Mouse (Mus musculus) gastrocnemius, postnatal 4 days (tissue): Measurements from ENCODE around the gene Emsy. TPM values are rescaled to one million over a fixed set of nuclear protein-coding genes. Genes with fewer than 3 reads are reported as not detected.
A peak's percentile ranks its signal among the peaks of the same experiment; 100 is the strongest.

ENCODE experiments used
- DNase-seq, 2 experiments: peaks; one replicate each; pipeline ENCODE4 v3.0.0; 2021 to 2022; ENCODE audit warnings: low spot score in 2 of 2, mixed read lengths in 2 of 2
- total RNA-seq, 2 experiments: library from RNA; stranded (reverse); gene quantifications; 2 replicates each; pipeline ENCODE4 v1.2.3; 2021

The Emsy gene
- total RNA-seq, 2 experiments from 2014 or later: 30.4 to 36.9 TPM

DNA sequence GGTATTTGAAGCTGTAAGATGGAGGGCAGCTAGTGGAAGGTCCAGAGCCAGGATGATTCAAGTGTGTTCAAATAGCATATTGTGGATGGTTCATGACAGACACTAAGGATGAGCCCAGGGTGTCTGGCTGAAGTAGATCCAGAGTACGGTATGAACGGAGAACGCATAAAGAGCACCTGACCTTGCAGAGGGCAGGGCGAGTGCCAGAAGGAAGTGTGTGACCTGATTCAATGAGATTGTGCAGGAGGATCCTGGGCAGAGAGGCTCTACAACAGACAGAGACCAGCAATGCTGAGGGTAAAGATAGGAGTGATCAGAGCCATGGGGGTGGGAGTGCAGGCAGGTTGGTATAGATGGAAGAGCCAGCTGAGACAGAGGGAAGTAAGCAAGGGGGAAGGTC, 14.2 kb upstream of the Emsy start:
- DNase-seq: no peak

DNA sequence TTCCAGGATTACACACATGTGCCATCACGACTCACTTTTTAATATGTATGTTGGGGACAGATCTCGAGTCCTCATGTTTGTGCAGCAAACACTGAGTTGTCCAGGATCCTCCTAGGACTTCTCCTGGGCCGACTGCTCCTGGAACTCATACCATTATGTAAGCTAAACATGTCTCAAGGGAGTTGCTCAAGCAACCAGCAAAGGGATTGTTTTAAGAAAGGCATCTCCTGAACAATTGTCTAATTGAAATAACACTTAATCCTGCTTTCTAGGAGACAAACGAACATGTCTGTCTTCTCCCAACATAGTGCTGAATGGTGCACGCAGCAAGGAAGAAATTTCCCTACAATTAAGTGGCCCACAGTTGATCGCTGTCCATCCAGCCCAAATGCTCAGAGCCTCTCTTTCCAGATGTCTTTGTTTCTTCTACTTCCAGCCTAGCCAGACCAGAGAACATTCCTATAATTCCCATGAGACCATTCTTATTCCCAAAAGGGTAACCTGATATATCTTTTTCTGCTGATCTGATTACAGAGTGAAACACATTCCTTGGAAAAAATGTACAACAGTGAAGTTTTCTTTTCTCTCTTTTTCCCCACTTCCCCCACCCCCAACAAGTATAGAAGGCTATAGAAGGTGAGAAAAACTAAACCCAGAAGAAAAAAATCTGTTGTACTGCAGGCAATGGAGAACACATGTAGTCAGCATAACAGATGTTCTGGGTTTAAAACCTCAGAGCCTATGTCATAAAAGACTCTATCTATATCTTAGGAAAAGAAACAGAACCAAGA, 11.6 kb upstream of the Emsy start:
- no peak for DNase-seq

DNA sequence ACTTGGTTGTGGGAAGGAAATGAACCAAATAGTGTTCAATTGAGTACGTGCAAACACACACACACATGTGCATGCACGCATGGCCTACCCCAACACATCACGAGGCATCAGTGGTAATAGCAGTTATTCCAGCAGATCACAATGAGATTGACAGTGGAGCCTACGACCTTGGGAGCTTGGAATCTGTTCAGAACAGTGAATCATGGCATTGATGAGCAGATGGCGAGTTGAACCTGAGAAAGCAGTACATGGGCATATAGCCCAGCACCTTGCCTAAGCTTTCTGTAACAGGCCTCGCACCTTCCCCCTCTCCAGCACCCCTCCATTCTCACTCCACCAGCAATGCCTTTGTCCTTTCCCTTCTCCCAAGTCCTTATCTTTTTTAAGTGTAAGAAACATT, 9.1 kb upstream of the Emsy start:
- no peak for DNase-seq

DNA sequence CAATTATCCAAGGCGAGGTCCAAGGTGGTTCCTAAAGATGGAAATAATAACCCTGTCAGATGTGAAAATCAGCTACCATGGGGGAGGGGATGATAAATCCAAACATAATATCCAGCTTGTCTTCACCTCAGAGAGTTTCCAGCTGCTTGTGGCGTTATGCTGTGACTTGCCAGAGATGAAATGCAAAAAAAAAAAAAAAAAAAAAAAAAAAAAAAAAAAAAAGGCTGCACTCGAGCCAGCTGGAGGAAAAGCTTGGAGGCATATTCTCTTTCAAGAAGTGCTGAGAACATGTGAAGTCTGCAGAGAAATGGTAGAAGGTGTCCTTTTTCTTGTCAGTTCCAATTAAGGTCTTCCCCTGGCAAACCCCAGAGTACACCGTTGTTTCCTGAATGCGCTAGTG, 8.6 kb upstream of the Emsy start:
- no peak for DNase-seq

DNA sequence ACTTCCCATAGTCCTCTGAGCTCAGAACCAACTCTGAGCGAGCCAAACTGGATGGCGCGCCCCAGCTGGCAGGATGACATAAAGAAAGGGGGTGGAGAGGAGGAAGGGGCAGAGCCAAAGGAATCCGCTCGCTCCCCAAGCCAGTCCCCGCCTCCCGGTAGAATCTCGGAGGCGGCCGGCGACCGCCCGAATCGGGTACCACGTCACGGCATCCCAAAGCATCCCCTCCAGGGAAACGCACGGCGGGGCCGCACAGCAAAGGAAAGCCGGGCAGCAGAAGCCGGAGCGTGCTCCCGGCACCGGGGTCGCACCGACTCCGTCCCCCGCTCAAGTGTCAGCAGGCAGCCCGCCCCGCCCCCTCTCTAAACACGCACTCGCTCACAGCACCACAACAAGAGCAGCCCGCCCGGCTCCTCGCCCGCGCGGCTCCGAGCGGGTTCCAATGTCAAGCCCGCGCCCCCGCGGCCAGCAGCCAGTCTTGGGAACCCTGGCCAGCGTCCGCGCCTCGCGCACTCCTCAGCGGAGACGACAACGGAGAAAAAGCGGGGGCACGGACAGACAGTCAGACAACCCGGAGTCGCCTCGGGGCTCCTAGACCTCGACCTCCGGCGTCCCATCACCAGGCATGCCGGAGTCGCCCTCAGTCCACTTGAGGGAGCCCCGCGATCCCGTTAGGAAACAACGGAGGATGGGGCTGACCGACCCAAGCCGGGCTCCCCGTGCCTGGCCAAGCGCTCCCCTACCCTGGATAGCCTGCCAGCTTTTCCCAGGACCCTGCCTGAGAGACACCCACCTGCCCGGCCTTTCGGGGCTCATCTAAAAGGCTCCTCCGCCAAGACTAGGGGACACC, 677 bp downstream of the Emsy start:
- peak; percentile 64 to 83 for DNase-seq

DNA sequence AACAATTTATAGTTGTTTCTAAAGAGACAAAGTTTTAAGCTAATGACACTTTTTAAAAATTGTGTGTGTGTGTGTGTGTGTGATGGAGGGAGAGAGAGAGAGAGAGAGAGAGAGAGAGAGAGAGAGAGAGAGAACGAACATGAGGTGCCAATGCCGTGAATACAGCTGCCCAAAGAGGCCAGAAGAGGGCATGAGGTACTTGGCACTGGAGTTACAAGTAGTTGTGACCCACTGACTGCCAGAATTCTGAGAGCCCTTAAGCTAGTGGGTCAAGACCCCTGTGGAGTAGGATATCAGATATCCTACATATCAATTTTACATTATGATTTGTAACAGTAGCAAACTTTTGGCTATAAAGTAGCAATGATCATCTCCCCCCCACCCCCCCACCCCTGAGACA, 4.9 kb downstream of the Emsy start:
- no peak for DNase-seq

DNA sequence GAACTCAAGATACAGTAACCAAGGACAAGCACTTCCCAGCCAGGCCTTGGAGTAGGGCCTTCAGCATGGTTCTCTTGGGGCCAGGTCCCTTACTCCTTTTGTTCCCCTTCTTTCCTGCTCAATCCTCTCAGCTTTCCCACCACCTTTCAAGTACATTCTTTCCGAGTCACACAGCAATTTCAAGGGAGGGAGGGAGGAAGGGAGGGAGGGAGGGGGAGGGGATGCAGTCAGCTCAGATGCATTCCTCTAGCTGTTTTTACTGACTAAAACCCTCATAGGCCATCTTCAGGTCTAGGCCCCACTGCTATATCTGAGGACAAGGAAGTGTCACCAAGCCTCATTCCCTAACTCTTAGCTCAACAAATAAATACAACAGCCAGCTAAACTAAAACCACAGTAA, 12.3 kb downstream of the Emsy start:
- DNase-seq: no peak

DNA sequence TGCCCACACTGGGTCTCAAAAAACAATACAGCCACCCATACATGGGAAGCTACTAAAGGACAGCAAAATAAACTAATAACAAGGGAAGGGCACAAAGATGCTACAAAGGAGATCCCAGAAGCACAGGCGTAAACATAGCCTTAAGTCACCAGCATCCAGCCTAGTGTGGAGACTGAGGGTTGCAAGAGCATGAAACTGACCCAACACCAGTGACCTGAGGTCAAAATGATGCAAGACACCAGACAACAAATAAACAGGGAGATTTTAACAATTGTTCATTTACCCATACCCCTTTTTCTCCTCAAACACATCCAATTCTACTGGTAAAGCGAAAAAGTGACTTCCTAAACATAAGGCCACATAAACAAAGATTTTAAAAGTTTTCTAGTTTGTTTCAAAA, 20.0 kb downstream of the Emsy start:
- no peak for DNase-seq

DNA sequence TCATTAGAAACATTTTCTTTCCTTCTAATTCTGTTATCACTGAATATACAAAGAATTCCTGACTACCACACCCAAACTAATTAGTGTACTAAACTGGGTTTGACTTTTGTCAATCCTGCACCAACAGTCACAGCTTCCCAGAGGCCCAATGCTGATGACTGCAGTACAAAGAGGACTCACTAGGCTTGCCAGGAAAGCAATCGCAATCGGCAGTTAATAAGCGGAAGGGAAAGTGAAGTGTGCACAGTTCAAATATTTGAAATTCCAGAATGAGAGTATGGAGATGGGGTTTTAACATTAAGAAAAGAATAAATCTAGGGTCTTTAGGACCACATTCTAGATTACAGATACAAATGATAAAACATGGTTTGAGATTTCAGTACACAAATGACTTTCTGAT, 23.6 kb downstream of the Emsy start:
- no peak for DNase-seq

DNA sequence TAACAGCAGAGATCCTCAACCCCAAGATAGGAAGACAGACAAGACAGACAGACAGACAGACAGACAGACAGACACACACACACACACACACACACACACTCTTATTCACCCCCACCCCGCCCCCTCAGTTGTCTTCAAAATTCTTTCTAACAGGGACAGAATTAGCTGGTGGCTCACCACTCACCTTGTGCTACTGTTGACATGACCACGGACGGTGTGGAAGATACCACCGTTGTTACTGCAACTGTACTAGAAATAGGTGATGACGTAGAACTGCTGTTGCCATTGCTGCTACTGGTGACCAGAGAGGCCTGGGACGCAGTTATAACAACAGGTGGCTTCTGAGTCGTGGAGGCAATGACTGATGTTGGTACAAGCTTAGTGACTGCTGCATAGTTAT, 26.6 kb downstream of the Emsy start:
- no peak for DNase-seq

DNA sequence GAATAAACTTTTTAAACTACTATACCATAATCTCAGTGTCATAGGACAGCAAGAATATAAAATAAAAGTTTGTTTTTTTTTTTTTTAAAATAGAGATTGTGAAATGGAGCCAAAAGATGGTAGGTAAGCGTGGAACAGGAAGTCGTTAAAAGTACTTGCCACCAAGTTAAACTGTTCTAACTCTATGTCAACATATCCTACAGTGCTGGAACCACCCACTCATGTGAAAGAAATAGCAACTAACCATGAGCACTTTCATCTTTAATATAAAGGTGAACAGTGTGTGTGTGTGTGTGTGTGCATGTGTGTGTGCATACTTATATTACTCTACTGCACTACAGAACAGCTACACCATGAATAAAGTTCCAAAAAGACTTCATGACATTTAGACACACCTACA, 38.8 kb downstream of the Emsy start:
- no peak for DNase-seq

DNA sequence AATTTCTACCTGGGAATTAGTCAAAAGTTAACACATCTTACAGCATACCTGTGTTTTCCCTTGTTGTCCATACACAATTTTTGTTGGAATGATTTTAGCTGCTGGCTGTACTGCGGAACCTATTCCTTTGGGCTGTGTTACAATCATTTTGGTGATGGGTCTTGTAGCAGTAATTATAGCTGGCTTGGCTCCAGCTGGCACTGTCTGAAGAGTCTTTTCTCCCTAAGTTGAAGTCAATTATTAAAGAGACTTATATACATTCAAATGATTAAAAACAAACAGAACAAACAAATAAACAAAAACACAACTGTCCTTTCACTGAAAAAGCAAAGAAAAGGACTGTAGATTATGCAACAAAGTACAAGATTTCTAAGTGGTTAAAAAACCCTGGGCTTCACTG, 43.6 kb downstream of the Emsy start:
- no peak for DNase-seq

DNA sequence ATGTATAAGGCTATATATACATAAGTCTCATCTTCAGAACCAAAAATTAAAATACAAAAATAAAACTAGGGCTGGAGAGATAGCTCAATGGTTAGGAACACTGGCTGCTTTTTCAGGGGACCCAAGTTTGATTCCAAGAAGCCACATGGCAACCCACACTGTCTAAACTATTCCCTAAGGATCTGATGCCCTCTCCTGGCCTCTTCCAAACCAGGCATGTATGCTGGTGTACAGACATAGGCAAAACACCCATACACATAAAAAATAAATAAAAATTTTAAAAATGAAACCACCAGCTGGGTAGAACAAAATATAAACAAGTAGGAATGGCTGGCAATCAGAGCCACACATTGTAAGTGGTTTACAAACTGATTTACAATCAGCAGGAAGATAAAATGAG, 48.1 kb downstream of the Emsy start:
- no peak for DNase-seq

DNA sequence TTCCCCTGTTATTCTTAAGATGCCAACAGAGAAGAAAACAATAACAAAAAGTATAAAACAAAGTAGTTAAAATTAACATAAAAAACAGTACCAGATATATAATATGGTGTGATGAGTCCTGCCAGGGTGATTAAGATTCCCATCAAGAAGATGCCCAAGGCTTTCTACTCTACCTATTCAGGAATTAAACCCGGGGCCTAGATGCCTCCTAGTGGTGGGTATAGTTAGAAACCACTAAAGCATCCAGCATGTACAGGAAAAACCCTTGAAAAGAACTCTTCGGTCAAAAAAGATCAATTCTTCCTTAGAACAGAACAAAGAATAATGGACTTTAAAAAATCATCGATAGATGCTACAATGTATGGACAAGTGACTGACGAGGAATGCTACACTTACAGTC, 49.4 kb downstream of the Emsy start:
- no peak for DNase-seq

DNA sequence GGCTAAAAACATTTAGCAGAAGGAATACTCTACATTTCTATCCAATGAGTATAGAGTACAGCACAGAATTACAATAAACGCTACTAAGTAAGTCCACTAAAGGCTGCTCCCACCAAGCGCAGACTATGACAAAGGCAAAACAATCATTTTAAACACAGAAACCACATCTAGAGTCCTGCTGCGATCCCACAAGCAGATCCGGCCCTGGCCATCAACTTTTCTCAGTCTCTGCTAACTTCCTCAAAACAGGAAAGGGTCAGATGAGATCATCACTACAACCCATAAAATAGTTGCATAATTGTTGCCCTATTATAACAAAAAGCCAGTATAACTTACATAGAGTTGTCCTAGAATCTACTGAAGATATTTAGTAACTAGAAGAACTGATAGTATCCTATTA, 54.9 kb downstream of the Emsy start:
- DNase-seq: no peak

DNA sequence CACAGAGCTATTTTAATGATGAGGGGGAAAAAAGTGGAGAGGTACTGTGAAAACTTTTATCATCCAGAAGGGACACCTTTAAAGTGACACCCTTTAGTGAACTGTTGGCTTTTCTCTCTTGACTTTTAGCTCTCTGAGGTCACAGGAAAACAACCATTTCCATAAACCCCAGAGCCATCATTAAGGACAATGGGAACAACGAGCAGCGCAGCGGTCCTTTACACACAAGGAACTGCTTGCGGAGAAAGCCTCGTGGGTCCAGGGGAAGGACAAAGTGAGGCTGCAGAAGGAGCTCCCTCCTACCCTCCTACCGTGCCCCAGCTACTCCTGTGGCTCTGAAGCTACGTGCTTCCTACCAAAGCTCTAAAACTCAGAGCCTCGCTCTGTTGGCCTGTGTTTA, 59.2 kb downstream of the Emsy start:
- no peak for DNase-seq

DNA sequence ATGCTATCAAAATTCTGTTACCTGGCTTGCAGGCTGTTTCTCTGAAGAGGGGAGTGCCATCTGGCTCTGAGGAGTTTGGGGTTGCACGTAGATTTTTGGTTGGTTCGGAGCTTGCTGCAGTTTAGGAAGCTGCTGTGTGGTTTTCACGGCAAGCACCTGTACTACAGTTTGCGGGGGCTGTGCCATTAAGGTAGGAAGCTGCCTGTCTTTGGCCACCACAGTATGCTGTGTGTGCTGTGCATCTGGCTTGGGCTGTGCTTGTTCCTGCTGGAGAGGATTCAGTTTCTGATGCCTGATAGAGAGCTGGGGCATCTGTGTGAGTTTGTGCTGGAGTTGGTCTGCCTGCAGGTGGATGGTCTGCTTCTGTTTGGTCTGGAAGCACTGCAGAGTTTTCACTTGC, 61.9 kb downstream of the Emsy start:
- DNase-seq: no peak

DNA sequence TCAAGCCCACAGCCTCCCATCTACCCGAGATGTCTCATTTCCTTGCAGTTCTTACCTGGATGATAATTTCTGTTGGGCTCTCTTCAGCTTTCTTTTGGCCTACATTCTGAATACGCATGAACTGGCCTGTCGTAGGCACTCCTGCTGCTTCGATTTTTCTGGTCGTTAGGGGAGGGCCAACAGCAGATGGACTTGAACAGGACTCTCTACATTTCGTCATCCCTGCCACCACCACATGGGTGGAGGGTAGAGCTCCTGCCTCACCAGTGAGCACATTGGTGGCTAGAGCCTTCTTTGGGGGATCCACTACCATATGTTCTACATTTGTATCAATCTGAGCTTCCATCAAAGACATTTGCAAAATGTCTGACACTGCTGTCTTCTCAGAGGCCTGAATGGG, 63.3 kb downstream of the Emsy start:
- no peak for DNase-seq

DNA sequence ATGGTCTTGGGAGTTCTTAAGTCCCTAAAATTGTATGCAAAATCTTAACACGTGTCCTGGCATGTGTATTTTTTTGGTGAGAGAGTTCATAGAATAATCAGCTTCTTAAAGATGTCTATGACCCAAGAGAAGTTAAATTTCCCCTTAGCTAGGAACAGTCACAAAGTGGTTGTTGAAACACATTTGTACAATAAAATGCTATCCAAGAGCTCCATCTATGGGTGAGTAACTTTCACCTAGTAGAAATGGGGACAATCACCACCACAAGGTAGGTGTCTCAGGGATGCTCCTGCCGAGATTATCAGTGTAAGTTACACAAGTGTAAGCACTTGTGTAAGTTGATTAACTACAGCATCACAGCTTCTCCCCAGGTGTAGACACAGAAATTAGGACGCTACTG, 67.6 kb downstream of the Emsy start:
- no peak for DNase-seq

DNA sequence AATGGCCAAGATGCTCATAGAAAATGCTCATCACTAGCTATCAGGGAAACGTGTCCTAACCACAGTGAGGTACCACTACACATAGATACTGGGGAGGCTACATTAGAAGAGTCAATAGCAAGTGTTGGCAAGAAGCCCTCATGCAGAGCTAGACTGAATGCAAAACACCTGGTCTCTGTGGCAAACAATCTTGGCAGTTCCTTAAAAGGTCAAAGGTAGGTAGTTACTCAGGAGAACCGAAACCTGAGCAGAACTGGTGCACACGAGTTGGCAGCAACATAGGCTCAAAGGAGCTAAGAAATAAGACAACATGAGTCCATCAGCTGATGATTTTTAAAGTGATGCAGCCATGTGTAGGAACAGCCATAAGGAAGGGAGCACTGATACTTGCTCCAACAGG, 70.3 kb downstream of the Emsy start:
- no peak for DNase-seq

DNA sequence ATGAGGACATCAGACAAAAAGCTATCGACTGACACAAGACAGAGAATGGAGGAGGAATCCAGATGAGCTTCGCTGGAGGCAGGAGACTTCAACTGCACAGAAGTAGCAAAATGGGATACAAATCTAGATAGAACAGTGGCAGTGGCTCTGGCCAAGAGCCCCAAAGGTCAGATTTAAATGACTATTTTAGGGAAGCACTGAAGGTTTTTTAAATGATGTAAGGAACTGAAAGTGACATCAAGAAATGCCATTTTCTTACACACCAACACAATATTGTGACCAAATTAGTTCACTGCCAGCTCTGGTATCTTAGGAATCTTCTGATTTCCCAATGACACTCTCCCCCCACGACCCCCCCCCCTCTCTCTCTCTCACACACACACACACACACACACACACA, 72.0 kb downstream of the Emsy start:
- DNase-seq: no peak

DNA sequence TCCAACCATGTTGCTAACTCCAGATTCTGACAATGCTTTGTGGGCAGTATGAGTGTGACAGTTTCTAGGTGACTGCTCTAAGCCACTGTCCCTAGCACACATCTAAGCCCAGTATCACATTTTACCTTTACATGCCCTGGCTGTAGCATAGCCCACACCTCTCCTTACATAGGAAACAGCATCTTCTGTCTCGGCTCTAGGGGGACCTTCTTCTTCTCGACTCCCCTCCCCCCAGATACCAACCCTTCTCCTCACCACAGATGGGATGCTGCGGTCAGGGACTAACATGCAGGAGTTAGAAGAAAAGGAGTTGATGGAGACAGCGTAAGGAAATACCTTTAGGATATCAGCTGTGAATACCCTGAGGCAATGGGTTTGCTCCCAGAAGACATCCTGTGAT, 75.3 kb downstream of the Emsy start:
- DNase-seq: no peak

DNA sequence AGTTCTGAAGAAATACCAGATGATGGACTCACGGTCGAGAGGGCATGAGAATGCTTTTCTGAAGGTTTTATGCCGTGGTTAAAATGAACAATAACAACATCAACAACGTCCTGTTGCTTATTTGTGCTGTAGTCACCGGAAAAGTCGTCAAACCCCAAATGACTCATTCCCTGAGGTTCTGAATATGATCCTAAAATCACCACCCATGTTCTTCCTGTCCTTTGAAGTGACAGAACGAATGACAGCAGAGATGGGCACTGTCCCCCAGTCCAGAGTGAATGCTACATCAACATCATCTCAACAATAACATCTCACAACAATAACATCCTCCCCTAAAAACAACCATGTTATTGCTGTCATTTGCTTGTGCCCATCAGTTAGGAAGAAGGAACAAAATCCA, 76.1 kb downstream of the Emsy start:
- no peak for DNase-seq
